Mouse (Mus musculus) gastrocnemius, postnatal 10 days (tissue): ENCODE measurements around the gene Pde3a. TPM values are rescaled to one million over a fixed set of nuclear protein-coding genes. Genes with fewer than 3 reads are reported as not detected.

ENCODE experiments used
- DNase-seq: peaks from one replicate; pipeline ENCODE4 v3.0.0; 2021; ENCODE audit warnings: mixed read lengths
- total RNA-seq, 2 experiments: library from RNA; stranded (reverse); gene quantifications; 2 replicates each; pipeline ENCODE4 v1.2.3; 2021

Gene Pde3a
- total RNA-seq, 2 experiments from 2014 or later, result 7.0 to 8.1 TPM

- no peak for DNase-seq
Measured at GRCm38 (mm10) chr6:141404649-141405048, 155.6 kb downstream of the Pde3a start.

- no peak for DNase-seq
Measured at GRCm38 (mm10) chr6:141405496-141405895, 156.4 kb downstream of the Pde3a start.

GRCm38 (mm10) chr6:141408758-141409157 lies 159.7 kb downstream of the Pde3a start:
- no peak for DNase-seq

GRCm38 (mm10) chr6:141410836-141411235 lies 161.8 kb downstream of the Pde3a start:
- no peak for DNase-seq

GRCm38 (mm10) chr6:141425114-141425513 lies 176.0 kb downstream of the Pde3a start:
- no peak for DNase-seq

GRCm38 (mm10) chr6:141428587-141428986 lies 179.5 kb downstream of the Pde3a start:
- DNase-seq, result no peak

GRCm38 (mm10) chr6:141430134-141430533 lies 181.1 kb downstream of the Pde3a start:
- no peak for DNase-seq

GRCm38 (mm10) chr6:141432271-141432974 lies 183.4 kb downstream of the Pde3a start:
- no peak for DNase-seq

GRCm38 (mm10) chr6:141433917-141434756 lies 185.1 kb downstream of the Pde3a start:
- no peak for DNase-seq

- no peak for DNase-seq
Measured at GRCm38 (mm10) chr6:141435160-141435559, 186.1 kb downstream of the Pde3a start.

- no peak for DNase-seq
Measured at GRCm38 (mm10) chr6:141439965-141440364, 190.9 kb downstream of the Pde3a start.

- DNase-seq, result peak; percentile 79
Measured at GRCm38 (mm10) chr6:141447547-141447946, 198.5 kb downstream of the Pde3a start.

- DNase-seq, result no peak
Measured at GRCm38 (mm10) chr6:141448886-141449285, 199.8 kb downstream of the Pde3a start.

GRCm38 (mm10) chr6:141455335-141455734 lies 206.3 kb downstream of the Pde3a start:
- DNase-seq, result no peak

- DNase-seq, result no peak
Measured at GRCm38 (mm10) chr6:141456591-141456990, 207.5 kb downstream of the Pde3a start.

- no peak for DNase-seq
Measured at GRCm38 (mm10) chr6:141470251-141470650, 221.2 kb downstream of the Pde3a start.

GRCm38 (mm10) chr6:141474223-141474622 lies 225.2 kb downstream of the Pde3a start:
- DNase-seq, result no peak

- DNase-seq, result no peak
Measured at GRCm38 (mm10) chr6:141474696-141475095, 225.6 kb downstream of the Pde3a start.

GRCm38 (mm10) chr6:141485302-141486021 lies 236.4 kb downstream of the Pde3a start:
- peak; percentile 24 for DNase-seq

- no peak for DNase-seq
Measured at GRCm38 (mm10) chr6:141487266-141487665, 238.2 kb downstream of the Pde3a start.

GRCm38 (mm10) chr6:141488619-141489018 lies 239.6 kb downstream of the Pde3a start:
- DNase-seq, result peak; percentile 60

- no peak for DNase-seq
Measured at GRCm38 (mm10) chr6:141494909-141495308, 245.8 kb downstream of the Pde3a start.
